In the genomic region with DNA sequence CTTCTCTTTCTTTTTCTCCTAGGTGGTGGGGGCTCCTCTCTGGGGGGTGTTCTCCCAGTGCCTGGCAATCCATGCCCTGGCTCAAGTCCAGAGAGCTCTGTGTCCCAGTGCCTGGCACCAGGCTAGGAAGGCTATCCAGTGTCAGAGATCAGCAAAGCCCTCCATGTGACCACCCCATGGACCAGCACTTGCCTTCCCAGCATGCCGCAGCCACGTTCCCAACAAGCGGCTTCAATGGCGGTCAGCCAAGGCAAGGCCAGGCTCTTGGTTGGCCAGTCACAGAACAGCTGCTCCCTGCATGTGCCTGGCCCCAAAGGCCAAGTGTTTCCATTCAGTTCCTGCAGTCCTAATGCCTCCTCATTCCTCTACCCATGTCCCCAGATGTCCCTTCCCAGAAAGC, we compare ENCODE assay signal across 16 mouse cellular contexts. TPM values are rescaled to one million over a fixed set of nuclear protein-coding genes. Genes with fewer than 3 reads are reported as not detected.
DNase-seq lines count a peak whose midpoint lies in the region; ATAC-seq lines count a peak whose summit lies in the region.
"Had no signal": no experiment of that assay in that cellular context is flagged by ENCODE, and none has a peak within 500 bp of the region (broad histone marks: within the 10 kb centered on the region; RNA-seq: fewer than 3 reads in every experiment).

No protein-coding gene starts in this region.

- no peak overlapping the region for H3K4me3 ChIP-seq in forebrain, embryonic 14.5 days (ENCODE audit: low read depth, low read length)
- H3K4me3 ChIP-seq: erythroblast, embryonic 14.5 days; left cerebral cortex, adult 2 months; neural tube, embryonic 13.5 days; stomach, embryonic 15.5 days had no signal

- ATAC-seq in forebrain, embryonic 14.5 days, result no peak

- H3K27ac ChIP-seq in forebrain, embryonic 14.5 days (ENCODE audit: low read depth, low read length), result no peak overlapping the region
- H3K27ac ChIP-seq: hindbrain, embryonic 14.5 days; left cerebral cortex, adult 2 months; liver, embryonic 14.5 days; neural tube, embryonic 13.5 days; stomach, embryonic 15.5 days had no signal

- no peaks in the 10 kb centered on the region for H3K4me1 ChIP-seq in forebrain, embryonic 14.5 days (ENCODE audit: control insufficient read depth, insufficient read depth, low read length)
- H3K4me1 ChIP-seq: neural tube, embryonic 13.5 days had no signal

- DNase-seq in heart, postnatal 4 days, result peak; percentile 29
- no peak for DNase-seq in heart, postnatal 10 days
- peak; percentile 59 for DNase-seq in testis, postnatal 10 days (ENCODE audit: low spot score)
- DNase-seq in testis, postnatal 14 days (ENCODE audit: low spot score), result no peak
- peak; percentile 79 to 89 for DNase-seq in cerebellum, postnatal 10 days
- DNase-seq in skeletal muscle tissue, adult 2 months (ENCODE audit: low read depth, low spot score), result peak; percentile 98
- DNase-seq in frontal cortex, postnatal 36 days (ENCODE audit: low spot score in 2 of 2), result no peak
- no peak for DNase-seq in forebrain, embryonic 14.5 days (ENCODE audit: low spot score)

- H3K27me3 ChIP-seq in forebrain, embryonic 14.5 days (replicated peaks; ENCODE audit: control insufficient read depth, insufficient read depth, low read length), result no peaks in the 10 kb centered on the region
- H3K27me3 ChIP-seq: CH12.LX; neural tube, embryonic 13.5 days; stomach, embryonic 15.5 days had no signal

- H3K36me3 ChIP-seq in forebrain, embryonic 14.5 days (ENCODE audit: control insufficient read depth, insufficient read depth, low read length), result no peaks in the 10 kb centered on the region
- H3K36me3 ChIP-seq: neural tube, embryonic 13.5 days; stomach, embryonic 15.5 days had no signal

- no peak overlapping the region for H3K9ac ChIP-seq in forebrain, embryonic 14.5 days (ENCODE audit: low read length)
- H3K9ac ChIP-seq: hindbrain, embryonic 14.5 days; liver, embryonic 14.5 days; neural tube, embryonic 13.5 days; stomach, embryonic 15.5 days had no signal

- intact Hi-C loops in heart, postnatal 10 days (cut with DNase I), result no loop called here

- H3K4me2 ChIP-seq in forebrain, embryonic 14.5 days (ENCODE audit: low read length), result no peak overlapping the region
- H3K4me2 ChIP-seq: hindbrain, embryonic 14.5 days; neural tube, embryonic 13.5 days; stomach, embryonic 15.5 days had no signal

- 86% methylated on average over 4 of the region's 4 CpGs for WGBS in forebrain, embryonic 14.5 days

- no peaks in the 10 kb centered on the region for H3K9me3 ChIP-seq in forebrain, embryonic 14.5 days (replicated peaks; ENCODE audit: control insufficient read depth, low read length)
- H3K9me3 ChIP-seq: neural tube, embryonic 13.5 days; stomach, embryonic 15.5 days had no signal

RNA-seq across cellular contexts. Expression of a gene that starts 53.2 kb away (rescaled TPM):
- under 1 TPM in 1 of 2 experiments, not detected in 1; 0.14 TPM for total RNA-seq in heart, postnatal 4 days (2021)
- total RNA-seq in heart, postnatal 10 days (2021), result under 1 TPM; 0.22 to 0.29 TPM
- polyA plus RNA-seq in forebrain, embryonic 14.5 days (2014; fragmentation: Nextera tagmentation; extraction: Ambion mirVana), result 4.0 and 5.7 TPM in 2 replicates
- total RNA-seq: common myeloid progenitor, adult 5-6 weeks had no signal
- polyA plus RNA-seq: erythroblast, embryonic 14.5 days had no signal

Comparison
In these comparisons a context has a peak if more than half of its experiments do, and no peak if none do; other contexts are left out.
1. DNase-seq: peak in heart, postnatal 4 days (single experiment), testis, postnatal 10 days (single experiment), cerebellum, postnatal 10 days (2 of 2) and skeletal muscle tissue, adult 2 months (single experiment); none in heart, postnatal 10 days (0 of 2), testis, postnatal 14 days (single experiment), frontal cortex, postnatal 36 days (0 of 2) and forebrain, embryonic 14.5 days (single experiment).